Mouse (Mus musculus): Measurements from ENCODE around the gene Chmp1a. TPM values are rescaled to one million over a fixed set of nuclear protein-coding genes. Genes with fewer than 3 reads are reported as not detected.
"Not testable (repeated sequence)": the region's sequence is repeated elsewhere in the genome, so short reads cannot be mapped to it uniquely, and the experiment has no call there.

Chmp1a gene
- polyA plus RNA-seq, 1 experiment from 2014 or later = 59.5 TPM

GRCm38 (mm10) chr8:123197016-123197415 is 15.5 kb downstream of the Chmp1a start:
- not testable (repeated sequence) for H3K4me2 ChIP-seq; H3K9ac ChIP-seq; H3K9me3 ChIP-seq (replicated peaks); H3K27ac ChIP-seq (replicated peaks); H3K4me3 ChIP-seq (replicated peaks); H3K36me3 ChIP-seq (replicated peaks)
- Histone ChIP-seq H3K4me1 (replicated peaks) (peaks cover 17% of the 10 kb centered on the region), H3K27me3 (peaks cover 35% of the 10 kb centered on the region)
- WGBS (ENCODE audit: insufficient replicate concordance) = 49% methylated on average over 5 of the region's 5 CpGs
- ATAC-seq (ENCODE audit: insufficient read depth) = peak; percentile 57

DNA sequence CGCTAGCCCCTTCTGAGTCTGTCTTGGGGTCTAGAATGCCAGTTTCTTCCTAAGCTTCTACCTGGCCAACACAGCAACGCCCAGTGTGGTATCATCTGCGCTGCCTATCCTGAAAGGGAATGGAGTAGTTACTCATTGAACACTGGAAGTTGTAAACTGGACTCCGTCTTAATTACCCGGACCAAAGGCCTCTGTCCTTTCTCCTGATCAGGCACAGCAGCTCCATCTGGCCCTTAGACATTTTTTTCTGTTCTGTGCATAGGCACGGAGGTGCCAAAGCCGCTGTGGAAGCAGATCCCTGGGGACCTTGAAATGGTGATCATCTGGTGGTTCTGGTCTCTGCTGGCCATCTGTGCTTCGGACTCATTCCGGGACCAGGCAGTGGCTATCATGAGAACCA is 18.8 kb downstream of the Chmp1a start:
- 77% methylated on average over 9 of the region's 9 CpGs for WGBS (ENCODE audit: insufficient replicate concordance)
- ATAC-seq (ENCODE audit: insufficient read depth) = no peak
- Histone ChIP-seq H3K9me3 (replicated peaks) (no peaks in the 10 kb centered on the region), H3K4me1 (replicated peaks) (peaks cover 43% of the 10 kb centered on the region), H3K4me2 (no peak overlapping the region), H3K4me3 (replicated peaks) (no peak overlapping the region), H3K9ac (no peak overlapping the region), H3K27me3 (peaks cover 17% of the 10 kb centered on the region), H3K36me3 (replicated peaks) (no peaks in the 10 kb centered on the region), H3K27ac (replicated peaks) (no peak overlapping the region)

DNA sequence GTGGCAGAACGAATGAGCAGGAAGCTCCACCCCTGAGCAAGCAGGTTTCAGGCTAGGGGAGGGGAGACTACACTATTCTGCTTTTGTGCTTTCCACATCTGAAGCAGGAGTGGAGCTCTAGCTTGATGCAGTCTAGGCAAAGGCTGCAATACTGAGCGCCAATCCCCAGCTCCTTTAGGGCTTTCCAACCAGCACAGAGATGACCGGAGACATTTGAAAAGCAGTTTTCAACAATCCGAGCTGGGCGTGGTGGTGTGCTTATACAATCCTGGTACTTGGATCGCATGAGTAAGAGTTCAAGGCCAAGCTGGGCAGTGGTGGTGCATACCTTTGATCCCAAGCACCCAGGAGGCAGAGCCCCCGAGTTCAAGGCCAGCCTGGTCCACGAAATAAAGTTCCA is 20.7 kb downstream of the Chmp1a start:
- no peaks in the 10 kb centered on the region for H3K36me3 ChIP-seq (replicated peaks)
- peaks cover 41% of the 10 kb centered on the region for H3K4me1 ChIP-seq (replicated peaks)
- H3K4me3 ChIP-seq (replicated peaks) = no peak overlapping the region
- H3K9ac ChIP-seq = no peak overlapping the region
- 52% methylated on average over 8 of the region's 8 CpGs for WGBS (ENCODE audit: insufficient replicate concordance)
- peaks cover 16% of the 10 kb centered on the region for H3K27me3 ChIP-seq
- ATAC-seq (ENCODE audit: insufficient read depth) = no peak
- H3K4me2 ChIP-seq = no peak overlapping the region
- H3K27ac ChIP-seq (replicated peaks) = no peak overlapping the region
- H3K9me3 ChIP-seq (replicated peaks) = no peaks in the 10 kb centered on the region

- H3K4me1 ChIP-seq (replicated peaks) = peaks cover 37% of the 10 kb centered on the region
- H3K27ac ChIP-seq (replicated peaks) = no peak overlapping the region
- ATAC-seq (ENCODE audit: insufficient read depth) = no peak
- no peaks in the 10 kb centered on the region for H3K9me3 ChIP-seq (replicated peaks)
- H3K4me3 ChIP-seq (replicated peaks) = no peak overlapping the region
- H3K4me2 ChIP-seq = peak overlapping the region; percentile 18; the same call in 1 of the 2 replicates
- no peak overlapping the region for H3K9ac ChIP-seq
- H3K27me3 ChIP-seq = peaks cover 20% of the 10 kb centered on the region
- WGBS (ENCODE audit: insufficient replicate concordance) = 3% methylated on average over 9 of the region's 9 CpGs
- H3K36me3 ChIP-seq (replicated peaks) = no peaks in the 10 kb centered on the region
These were observed 21.9 kb downstream of the Chmp1a start for GRCm38 (mm10) chr8:123190678-123191077.

DNA sequence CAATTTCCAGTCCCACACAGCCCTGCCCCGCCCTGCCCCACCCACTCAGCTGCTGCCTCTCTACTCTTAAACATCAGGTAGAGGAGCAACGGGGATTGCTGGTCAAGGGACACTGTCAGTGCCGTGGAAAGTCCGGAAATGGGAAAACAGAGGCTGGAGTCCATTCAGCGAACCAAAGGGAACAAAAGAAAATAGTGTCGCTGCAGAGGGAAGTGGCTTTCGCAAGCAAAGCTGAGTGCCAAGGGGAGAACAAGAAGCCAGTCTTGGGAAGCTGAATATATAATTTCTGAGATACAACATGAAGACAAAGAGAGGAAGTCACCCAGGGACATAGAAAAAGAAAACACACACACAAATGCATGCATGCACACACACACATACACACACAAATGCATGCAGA is 23.7 kb downstream of the Chmp1a start:
- Histone ChIP-seq H3K4me1 (replicated peaks) (peaks cover 37% of the 10 kb centered on the region), H3K36me3 (replicated peaks) (no peaks in the 10 kb centered on the region), H3K27me3 (peaks cover 17% of the 10 kb centered on the region), H3K9me3 (replicated peaks) (no peaks in the 10 kb centered on the region), H3K27ac (replicated peaks) (no peak overlapping the region), H3K9ac (no peak overlapping the region), H3K4me2 (no peak overlapping the region), H3K4me3 (replicated peaks) (no peak overlapping the region)
- WGBS (ENCODE audit: insufficient replicate concordance) = 42% methylated on average over 7 of the region's 7 CpGs
- no peak for ATAC-seq (ENCODE audit: insufficient read depth)

DNA sequence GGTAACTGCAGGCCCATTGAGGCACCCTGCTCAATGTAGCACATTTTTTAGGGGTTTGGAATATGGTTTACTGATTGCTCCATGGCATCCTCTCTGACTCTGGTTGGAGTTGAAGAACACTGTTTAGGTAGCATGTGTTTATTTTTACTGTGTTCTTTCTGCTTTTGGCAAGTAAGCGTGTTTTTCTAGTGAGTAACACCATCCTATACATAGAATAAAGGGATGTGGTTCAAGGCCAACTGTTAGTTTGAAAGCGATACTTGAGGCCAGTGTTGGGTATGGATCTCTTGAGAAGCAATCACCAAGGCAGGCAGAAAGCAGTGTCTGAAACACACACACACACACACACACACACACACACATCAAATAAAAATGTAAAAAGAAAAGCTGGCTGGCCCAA is 24.6 kb downstream of the Chmp1a start:
- Histone ChIP-seq H3K4me2 (no peak overlapping the region), H3K27ac (replicated peaks) (no peak overlapping the region), H3K9me3 (replicated peaks) (no peaks in the 10 kb centered on the region), H3K9ac (no peak overlapping the region), H3K4me1 (replicated peaks) (peaks cover 37% of the 10 kb centered on the region), H3K27me3 (peaks cover 16% of the 10 kb centered on the region), H3K36me3 (replicated peaks) (no peaks in the 10 kb centered on the region), H3K4me3 (replicated peaks) (no peak overlapping the region)
- no peak for ATAC-seq (ENCODE audit: insufficient read depth)
- 68% methylated on average over 2 of the region's 2 CpGs for WGBS (ENCODE audit: insufficient replicate concordance)

- H3K27ac ChIP-seq (replicated peaks) = no peak within 1 kb of the TSS
- 50% methylated on average over 19 of the region's 19 CpGs for WGBS (ENCODE audit: insufficient replicate concordance)
- no peak within 1 kb of the TSS for H3K9ac ChIP-seq
- no peak for ATAC-seq (ENCODE audit: insufficient read depth)
- peaks cover 27% of the 10 kb centered on the region for H3K4me1 ChIP-seq (replicated peaks)
- no peak within 1 kb of the TSS for H3K4me3 ChIP-seq (replicated peaks)
- H3K9me3 ChIP-seq (replicated peaks) = no peaks in the 10 kb centered on the region
- no peaks in the 10 kb centered on the region for H3K36me3 ChIP-seq (replicated peaks)
- H3K27me3 ChIP-seq = peaks cover 16% of the 10 kb centered on the region
- H3K4me2 ChIP-seq = no peak within 1 kb of the TSS
These were observed 26.8 kb downstream of the Chmp1a start, which contains the start of gene Dpep1 for GRCm38 (mm10) chr8:123185566-123186409. Gene Dpep1, plus strand, starts transcription at chr8:123186242.

GRCm38 (mm10) chr8:123181391-123181790 is 31.2 kb downstream of the Chmp1a start:
- 47% methylated on average over 3 of the region's 3 CpGs for WGBS (ENCODE audit: insufficient replicate concordance)
- ATAC-seq (ENCODE audit: insufficient read depth) = peak; percentile 37; the same call in 1 of the 2 replicates
- no peak overlapping the region for H3K4me2 ChIP-seq
- peak overlapping the region; percentile 53; the same call in 1 of the 2 replicates for H3K27ac ChIP-seq (replicated peaks)
- no peaks in the 10 kb centered on the region for H3K36me3 ChIP-seq (replicated peaks)
- peaks cover 10% of the 10 kb centered on the region for H3K27me3 ChIP-seq
- no peak overlapping the region for H3K9ac ChIP-seq
- H3K4me1 ChIP-seq (replicated peaks) = 0 out of 2 replicates have a peak, but pooled peaks cover 4% of the 10 kb centered on the region
- 0 out of 2 replicates have a peak, but pooled peaks cover 3% of the 10 kb centered on the region for H3K9me3 ChIP-seq (replicated peaks)
- no peak overlapping the region for H3K4me3 ChIP-seq (replicated peaks)

- ATAC-seq (ENCODE audit: insufficient read depth) = no peak
- no peak within 1 kb of the TSS for H3K4me3 ChIP-seq (replicated peaks)
- H3K27ac ChIP-seq (replicated peaks) = no peak within 1 kb of the TSS
- H3K9me3 ChIP-seq (replicated peaks) = no peaks in the 10 kb centered on the region
- H3K27me3 ChIP-seq = 0 out of 2 replicates have a peak, but pooled peaks cover 10% of the 10 kb centered on the region
- 29% methylated on average over 13 of the region's 13 CpGs for WGBS (ENCODE audit: insufficient replicate concordance)
- H3K9ac ChIP-seq = no peak within 1 kb of the TSS
- peak within 1 kb of the TSS; percentile 23 for H3K4me2 ChIP-seq
- peaks cover 40% of the 10 kb centered on the region for H3K4me1 ChIP-seq (replicated peaks)
- H3K36me3 ChIP-seq (replicated peaks) = no peaks in the 10 kb centered on the region
These were observed 54.6 kb downstream of the Chmp1a start, which contains the start of gene Sult5a1 for GRCm38 (mm10) chr8:123157888-123158465. Gene Sult5a1, minus strand, starts transcription at chr8:123158315.

- no peak overlapping the region for H3K4me3 ChIP-seq (replicated peaks)
- 36% methylated on average over 9 of the region's 9 CpGs for WGBS (ENCODE audit: insufficient replicate concordance)
These were observed 56.3 kb downstream of the Chmp1a start for GRCm38 (mm10) chr8:123156070-123156773.

GRCm38 (mm10) chr8:123155177-123155576 is 57.4 kb downstream of the Chmp1a start:
- H3K4me2 ChIP-seq = peak overlapping the region; percentile 57
- no peaks in the 10 kb centered on the region for H3K9me3 ChIP-seq (replicated peaks)
- H3K4me1 ChIP-seq (replicated peaks) = peaks cover 40% of the 10 kb centered on the region
- WGBS (ENCODE audit: insufficient replicate concordance) = 64% methylated on average over 5 of the region's 5 CpGs
- ATAC-seq (ENCODE audit: insufficient read depth) = no peak
- no peak overlapping the region for H3K9ac ChIP-seq
- peaks cover 17% of the 10 kb centered on the region for H3K27me3 ChIP-seq
- no peaks in the 10 kb centered on the region for H3K36me3 ChIP-seq (replicated peaks)
- peak overlapping the region; percentile 6; the same call in 1 of the 2 replicates for H3K27ac ChIP-seq (replicated peaks)
- H3K4me3 ChIP-seq (replicated peaks) = no peak overlapping the region

More at GRCm38 (mm10) chr8:123156070-123156773, 56.3 kb downstream of the Chmp1a start:
- Histone ChIP-seq H3K4me1 (replicated peaks) (peaks cover 40% of the 10 kb centered on the region), H3K27ac (replicated peaks) (peak overlapping the region; percentile 68), H3K27me3 (peaks cover 17% of the 10 kb centered on the region), H3K9me3 (replicated peaks) (no peaks in the 10 kb centered on the region), H3K9ac (peak overlapping the region; percentile 12), H3K4me2 (peak overlapping the region; percentile 57), H3K36me3 (replicated peaks) (no peaks in the 10 kb centered on the region)
- ATAC-seq (ENCODE audit: insufficient read depth) = peak; percentile 95

All from liver, embryonic 15.5 days (tissue).